Mouse (Mus musculus) retina, embryonic 14.5 days (tissue): ENCODE data around the gene Tmtc1.

Experiments used
- DNase-seq: peaks from one replicate; pipeline ENCODE4 v3.0.0-alpha.2; 2015; ENCODE audit warnings: low spot score

Gene Tmtc1

DNA sequence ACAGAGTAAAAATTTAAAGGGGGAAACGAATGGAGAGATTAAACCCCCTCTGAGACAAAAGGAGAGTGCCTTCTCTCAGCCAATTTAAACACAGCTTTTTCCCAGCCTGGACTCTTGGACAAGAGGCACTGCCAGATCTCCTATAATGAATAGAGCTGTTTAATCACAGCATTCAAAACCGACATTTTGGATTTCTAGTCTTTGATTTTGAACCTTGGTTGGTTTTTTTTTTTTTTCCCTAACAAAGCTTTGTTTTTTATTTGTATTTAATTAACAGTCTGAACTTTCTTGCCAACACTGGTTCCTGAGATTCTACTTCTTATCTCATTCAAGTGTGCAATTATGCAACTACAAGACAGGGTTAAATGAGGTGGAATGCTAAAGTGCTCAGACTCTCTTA lies 133.2 kb downstream of the Tmtc1 start:
- DNase-seq: no peak

DNA sequence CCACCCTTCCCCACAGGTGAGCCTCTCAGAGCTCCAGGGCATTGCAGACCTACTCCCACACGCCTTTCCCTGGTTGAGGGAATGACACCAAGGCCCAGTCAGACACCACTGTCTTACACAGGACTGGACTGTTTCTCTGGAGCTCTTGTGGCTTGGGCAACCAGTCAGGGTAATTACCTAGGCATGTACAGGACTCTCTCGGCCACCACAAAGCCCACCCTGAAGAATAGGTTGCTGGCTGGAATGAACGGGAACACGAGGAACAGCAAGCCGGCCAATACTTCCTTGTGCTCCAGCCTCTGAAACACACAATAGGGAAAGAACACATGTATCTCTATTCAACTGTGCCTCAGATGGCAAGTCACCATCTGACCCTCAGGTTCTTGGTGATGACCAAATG lies 138.4 kb downstream of the Tmtc1 start:
- DNase-seq: no peak

DNA sequence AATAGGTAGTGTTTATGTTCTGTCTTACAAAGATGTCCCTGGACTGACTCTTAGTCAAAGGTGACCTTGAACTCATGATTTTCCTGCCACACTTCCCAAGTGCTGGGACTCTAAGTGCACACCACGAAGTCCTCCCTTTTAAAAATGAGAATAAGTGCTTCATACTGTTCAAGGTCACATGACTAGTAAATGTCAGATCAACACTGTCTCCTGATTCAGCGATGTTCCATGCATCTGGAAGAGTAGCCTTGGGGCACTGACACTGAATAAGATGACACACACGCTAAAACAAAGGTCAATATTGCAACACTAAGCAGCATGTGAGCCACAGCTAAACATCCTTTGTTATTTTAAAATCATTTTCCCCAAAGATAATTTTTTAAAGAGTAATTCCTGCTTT lies 139.0 kb downstream of the Tmtc1 start:
- no peak for DNase-seq

DNA sequence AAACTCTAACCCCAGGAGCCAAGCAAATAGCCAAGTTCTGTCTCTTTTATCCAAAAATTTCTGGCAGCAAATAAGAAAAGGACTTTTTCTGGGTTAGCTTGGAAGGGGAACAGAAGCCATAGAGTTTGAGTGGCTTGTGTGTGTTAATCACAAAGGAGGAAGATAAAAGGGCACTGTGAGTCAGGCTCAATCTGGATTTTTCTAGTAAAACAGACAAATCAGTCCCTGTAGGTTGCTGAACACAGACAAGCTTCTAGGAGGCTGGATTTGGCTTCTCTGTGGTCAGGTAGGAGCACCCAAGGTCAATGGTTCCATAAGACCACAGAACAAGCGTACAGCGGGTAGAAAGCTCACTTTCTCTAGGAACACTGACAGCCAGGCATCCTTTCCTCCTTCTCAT lies 141.9 kb downstream of the Tmtc1 start:
- DNase-seq: no peak

DNA sequence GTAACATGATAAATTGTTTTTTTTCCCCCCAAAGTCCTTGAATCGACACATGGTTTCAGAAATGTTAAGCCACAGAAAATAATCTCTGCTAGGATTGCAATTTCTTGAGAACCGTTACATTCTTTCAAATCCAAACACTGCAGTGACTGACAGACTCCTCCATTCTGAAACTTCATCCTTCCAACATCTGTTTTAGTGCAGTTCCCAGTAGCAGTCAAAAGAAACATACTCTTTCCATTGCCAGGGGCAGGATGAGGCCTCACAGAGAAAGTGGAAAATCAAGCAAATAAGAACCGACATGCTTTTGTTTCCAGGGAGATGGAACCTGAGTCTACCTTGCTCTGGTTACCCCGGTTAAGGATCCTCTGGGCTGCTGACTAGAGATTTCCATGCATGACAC lies 147.1 kb downstream of the Tmtc1 start:
- no peak for DNase-seq

DNA sequence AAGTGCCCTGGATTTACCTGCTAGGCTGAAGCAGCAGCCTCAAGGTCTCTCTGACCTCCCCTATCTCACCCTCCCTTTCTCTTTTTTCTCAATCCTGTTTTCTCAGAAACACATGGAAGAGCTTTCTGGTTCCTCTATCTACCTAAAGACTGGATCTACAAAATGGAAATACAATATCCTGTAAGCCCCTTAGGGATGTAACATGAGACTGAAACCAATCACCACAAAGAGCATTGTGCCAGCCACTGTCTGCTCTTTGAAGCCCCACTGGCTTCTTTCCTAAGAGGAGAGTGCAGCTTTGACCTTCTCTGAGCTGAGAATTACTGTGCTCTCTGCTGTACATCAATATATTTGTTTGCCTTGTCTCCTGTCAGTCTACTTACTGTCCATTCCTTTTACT lies 147.8 kb downstream of the Tmtc1 start:
- no peak for DNase-seq

DNA sequence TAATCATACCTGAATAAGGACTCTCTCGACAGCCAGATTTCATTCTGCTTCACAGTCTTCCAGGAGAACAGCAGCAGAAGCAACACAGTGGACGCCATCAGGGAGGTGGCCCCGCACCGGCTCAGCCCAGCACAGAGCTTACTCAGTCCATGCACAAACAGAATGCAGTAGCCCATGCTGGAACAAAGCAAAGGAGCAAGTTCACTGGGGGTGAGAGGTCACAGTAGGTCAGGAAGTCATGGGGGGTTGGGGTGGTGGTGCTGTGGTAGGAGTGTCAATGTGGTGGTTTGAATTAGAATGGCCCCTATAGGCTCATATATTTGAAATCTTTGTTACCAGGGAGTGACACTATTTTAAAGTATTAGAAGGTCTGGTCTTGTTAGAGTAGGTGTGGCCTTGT lies 149.7 kb downstream of the Tmtc1 start:
- no peak for DNase-seq

DNA sequence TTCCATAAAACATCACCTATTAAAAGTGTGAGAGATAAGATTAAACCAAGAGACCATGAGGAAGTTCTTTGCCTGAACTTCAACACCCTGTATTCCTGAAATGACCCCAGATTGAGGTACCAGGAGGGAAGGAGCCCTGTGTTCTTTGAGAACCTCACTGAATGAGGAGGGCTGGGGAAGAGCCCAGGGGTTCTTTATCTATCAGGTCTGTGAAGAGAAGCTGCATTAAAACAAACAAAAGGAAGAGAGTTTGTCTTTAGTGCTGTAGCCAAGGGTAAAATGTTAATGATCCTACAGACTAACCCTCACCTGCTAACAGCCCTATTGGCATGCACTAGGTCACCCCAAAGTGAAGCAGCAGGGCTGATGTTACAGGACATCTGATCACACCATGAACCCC lies 153.3 kb downstream of the Tmtc1 start:
- DNase-seq: no peak

DNA sequence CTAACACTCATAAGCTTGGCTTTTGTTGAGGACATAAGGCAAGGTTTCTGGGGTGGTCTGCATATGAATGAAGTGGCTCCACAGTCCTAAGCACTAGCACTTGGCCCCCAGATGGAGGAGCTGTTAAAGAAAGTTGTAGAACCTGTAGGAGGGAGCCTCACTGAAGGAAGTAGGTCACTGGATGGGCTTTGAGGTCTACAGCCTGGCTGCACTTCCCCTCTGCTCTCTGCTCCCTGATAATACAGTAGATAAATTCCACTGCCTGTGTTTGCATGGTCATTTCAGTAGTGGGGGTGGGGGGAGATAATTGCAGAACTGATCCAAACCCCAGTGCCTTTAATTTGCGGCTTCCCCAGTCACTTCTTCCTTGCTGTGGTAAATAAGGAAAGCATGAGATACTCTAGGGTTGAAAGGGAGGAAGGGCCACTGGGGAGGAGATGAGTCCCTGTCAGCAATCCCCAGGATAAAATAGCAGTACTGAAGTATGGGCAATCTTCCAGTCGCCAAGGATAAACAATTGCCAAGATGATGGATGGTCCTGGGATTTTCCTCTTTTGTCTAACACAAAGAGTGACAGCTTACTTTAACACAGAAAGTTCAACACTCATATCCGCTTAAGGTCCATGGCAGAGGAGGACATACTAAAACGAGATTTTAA lies 160.8 kb downstream of the Tmtc1 start:
- DNase-seq: no peak

DNA sequence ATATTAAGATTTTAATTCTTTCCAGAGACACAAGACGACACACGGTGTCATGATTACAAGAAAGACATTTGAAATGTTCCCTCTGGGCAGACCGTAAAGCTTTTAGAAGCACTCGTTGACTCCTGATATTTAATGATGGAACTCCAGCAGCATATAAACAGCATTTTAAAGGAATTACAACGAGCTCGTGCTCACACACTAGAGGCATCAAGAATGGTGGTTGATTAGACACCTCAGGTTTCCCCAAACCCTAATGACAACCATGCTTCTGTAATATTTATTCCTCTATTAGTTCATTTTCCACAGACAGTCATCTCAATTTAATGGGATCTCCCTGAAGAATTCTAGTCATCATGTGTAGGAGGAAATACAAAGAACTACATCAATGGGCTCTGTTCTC lies 164.9 kb downstream of the Tmtc1 start:
- DNase-seq: no peak

DNA sequence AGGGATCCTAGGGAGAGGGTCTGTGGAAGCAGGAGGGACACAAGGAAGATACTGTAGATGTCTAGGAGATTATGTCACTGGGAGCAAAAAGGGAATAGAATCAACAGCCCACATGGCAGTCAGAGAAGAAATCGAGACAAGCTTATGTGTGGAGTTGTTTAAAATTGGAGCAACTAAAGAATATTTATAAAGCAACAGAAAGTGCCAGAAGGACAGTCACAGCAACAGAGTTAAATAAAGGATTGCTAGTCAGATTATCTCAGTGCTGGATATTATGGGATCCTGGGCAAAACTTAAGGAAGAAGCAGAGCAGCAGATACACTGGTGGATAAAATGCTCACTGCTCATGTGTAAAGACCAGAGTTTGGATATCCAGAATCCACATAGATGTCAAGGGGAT lies 167.8 kb downstream of the Tmtc1 start:
- no peak for DNase-seq

DNA sequence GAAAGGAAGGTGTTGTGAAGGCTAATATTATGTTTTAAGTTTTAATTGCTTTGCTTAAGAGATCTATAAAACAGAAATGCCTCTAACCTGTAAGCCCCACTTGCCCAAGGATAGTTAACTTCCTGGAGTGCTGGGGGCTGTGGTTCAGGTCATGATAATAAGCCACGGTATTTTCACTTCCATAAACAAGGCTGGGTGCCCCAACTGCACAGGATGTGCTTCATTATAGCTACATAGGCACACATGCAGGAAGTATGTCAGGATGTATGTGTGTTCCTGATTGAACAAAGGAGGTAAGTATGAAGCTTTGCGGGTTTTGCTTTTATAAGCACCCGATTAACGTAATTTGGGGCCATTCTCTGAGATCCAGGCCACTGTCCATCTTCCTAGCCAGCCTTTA lies 169.1 kb downstream of the Tmtc1 start:
- DNase-seq: no peak

DNA sequence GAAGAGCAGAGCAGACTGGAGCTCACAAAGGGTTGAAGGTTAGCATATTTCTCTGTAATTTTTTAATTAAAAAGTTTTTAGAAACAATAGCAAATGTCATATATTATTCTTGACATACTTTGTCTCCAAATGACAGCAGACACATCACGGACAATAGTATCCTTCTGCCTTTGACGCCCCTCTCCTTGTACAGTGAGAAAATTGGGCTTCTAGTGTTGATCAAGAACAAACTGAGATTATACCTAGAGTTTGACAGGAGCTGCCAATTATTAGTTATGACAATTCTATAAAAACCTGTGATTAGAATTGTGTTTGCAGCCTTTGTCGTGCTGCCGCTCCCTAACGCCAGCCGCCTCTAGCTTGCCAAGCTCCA lies 183.5 kb downstream of the Tmtc1 start:
- DNase-seq: no peak

DNA sequence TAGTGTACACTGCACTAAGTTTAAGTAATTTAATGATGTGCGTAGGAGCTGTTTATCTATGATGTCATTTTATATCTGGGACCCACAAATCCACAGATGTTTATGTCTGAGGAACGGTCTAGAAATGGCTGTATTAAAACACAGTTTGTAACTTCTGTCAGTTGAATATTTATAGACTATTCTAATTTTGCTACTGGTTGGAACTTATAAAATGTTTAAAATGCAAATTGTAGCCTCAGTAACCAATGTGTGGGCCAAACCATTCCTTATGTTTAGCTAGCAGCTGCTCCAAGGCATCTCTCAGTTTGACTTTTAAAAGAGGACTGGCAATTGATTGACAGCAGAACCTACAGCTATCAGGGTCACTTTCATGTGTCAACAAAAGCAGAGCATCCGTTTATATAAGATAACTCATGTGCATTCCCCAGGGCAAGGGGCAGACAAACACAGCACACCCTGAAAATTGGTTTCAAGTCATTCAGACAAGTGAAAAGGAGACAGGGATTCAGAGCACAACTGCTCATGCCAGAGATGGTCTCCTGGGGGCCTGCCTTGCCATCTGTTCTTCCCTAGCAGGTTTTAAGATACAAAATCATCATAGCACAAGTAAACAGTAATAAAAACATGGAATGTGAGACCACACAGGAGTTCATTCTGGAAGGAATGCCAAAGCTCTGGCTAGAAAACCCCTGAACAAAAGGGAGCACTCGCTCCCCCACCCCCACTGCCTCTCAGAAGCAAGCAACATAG lies 184.0 kb downstream of the Tmtc1 start:
- DNase-seq: peak; percentile 36

DNA sequence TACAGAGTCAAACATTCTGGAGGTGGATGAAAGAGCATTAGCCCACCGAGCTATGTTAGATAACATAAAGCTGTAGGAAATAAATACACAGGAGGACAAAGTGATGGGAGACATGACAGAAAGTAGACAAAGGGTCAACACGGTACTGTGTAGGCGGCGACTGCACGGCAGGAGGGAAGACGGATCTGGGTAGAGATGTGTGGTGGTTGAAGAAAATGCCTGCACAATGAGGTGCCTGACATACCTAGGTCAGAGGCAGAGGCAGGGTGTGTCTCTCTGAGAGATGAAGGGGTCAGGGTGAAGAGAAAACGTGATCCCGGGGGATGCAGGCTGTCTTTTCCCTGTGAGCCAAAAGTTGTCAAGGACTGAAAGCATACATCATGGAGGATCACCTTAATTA lies 185.1 kb downstream of the Tmtc1 start:
- no peak for DNase-seq

DNA sequence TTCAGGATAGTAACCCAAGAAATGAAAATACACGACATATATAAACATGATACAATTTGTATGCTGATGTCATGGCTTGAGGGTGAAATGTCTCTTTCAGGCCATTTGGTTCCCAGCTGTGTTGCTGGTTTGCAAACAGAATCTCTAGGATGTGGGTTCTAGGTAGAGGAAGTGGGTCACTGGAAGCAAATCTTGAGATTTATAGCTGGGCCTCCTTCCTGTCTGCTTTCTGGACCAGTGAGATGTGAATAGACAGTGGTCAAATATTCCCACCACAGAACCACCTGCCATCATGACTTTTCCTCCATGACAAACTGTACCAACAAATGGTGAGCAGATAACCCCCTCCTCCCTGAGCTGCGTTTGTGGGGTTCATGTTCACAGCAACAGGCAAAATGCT lies 186.4 kb downstream of the Tmtc1 start:
- DNase-seq: no peak

DNA sequence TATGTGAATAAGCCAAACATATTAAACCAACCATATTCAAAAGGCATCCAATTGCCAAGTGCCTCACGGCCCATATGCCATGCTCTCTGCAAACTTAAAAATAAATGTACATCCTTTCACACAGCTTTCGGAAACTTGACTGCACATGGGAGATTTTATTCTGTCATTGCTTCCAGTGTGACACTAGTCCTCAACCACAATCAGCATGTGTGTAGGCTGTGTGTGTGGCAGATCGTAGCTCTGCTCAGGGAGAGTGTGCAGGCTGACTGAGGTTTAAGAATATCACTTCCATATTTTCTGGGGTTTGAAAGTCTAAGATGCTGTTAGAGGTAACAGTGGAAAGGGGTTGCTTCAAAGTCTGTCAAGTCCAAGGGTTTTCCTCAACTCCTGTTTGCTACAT lies 188.1 kb downstream of the Tmtc1 start:
- DNase-seq: no peak

DNA sequence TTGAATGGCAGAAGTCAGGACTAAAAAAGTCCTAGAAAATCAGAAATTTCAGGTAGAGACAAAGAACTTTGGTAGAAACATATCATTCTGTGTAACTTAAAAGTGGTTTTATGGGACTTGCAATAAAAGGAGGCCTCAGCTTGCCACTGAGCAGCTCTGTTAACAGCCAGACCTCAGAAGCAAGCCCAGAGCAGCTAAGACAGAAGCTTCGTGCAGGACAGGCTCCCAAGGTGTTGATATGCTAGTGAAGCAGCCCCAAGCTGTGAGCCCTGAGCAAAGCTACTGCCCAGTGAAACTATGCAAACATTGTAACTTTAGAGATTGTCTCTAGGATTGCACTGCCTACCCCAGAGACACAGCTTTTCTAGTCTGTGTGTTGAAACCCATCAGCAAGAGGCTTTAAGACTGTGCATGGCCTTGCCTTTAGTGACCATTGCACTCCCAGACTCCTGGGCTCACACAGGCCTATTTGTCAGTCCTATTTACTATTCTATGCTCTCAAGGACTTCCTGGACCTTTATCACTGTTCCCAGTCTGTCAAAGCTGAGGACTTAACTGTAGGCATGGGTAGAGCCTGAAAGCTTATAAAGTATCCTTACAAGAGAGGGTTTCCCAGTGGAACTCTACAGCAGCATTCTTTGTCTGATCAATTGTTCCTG lies 188.7 kb downstream of the Tmtc1 start:
- DNase-seq: no peak

DNA sequence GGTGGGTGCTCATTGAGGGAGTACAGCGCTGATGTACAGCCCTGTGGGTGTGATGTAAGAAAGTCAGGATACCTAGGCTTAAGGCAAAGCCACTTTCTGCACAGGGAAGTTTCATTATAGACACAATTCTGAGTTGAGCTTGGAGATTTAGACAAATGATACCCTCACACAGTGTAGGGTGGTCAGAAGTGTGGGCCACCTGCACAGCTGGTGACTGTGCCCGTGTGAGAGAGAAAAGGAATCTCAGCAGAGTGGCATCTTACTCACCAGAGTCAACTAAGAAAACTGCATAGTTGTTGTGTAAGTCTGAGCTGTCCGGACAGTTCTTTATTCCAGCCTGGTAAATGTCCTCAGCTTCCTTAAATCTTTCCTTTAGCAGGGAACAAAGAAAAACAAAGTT lies 195.0 kb downstream of the Tmtc1 start:
- DNase-seq: no peak

DNA sequence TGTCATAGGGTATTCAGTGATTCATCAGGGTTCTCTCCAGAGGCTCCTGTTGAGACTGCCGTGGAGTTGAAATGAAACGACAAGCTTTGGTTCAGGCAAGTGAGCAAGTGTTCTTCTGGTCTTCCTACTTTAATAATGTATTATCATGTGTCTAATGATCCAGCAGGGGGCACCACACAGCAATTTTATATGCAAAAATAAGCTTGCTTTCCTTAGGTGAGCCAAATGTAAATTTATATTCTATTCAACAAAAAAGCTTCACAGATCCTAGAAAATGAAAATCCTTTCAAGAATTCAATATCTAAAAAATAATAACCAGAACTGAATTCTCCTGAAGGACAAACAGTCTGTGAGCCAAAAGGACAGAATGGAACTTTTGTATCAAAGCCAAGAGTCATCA lies 195.6 kb downstream of the Tmtc1 start:
- DNase-seq: peak; percentile 78

DNA sequence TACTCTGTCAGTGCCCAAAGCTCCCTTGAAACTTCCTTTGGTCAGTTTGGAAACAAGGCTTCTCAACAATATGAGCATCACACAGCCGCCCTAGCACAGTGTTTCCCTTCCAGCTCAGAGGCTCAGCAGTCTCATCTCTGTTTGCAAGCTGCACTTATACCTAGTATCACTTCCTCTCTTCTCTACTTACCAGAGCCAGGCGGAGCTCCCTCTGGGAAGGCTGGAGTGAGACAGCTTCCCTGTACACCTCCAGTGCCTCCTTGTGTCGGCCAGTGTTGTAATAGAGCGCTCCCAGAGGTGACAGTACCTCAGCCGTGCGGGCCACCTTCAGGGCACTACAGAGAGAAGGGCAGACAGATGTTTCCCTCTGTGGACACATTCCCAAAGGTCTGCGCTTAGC lies 197.6 kb downstream of the Tmtc1 start:
- DNase-seq: no peak

DNA sequence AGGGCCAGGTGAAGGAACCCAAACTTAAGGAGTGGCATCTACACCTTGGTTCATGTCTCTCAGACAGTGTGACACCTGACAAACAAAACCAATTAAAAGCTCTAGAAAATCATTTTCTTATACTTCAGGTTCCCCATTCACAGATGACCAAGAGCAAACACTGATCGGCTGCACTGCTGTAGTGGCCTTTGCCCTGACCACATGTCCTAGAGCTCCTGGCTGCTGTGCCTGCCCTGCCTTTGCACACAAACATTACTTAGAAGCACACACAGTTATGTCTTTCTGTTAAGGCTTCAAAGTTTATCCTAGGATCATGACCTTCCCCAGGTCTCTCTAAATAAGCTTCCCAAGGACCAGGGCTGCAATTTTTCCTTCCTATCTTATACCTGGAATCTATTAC lies 199.4 kb downstream of the Tmtc1 start:
- DNase-seq: no peak

DNA sequence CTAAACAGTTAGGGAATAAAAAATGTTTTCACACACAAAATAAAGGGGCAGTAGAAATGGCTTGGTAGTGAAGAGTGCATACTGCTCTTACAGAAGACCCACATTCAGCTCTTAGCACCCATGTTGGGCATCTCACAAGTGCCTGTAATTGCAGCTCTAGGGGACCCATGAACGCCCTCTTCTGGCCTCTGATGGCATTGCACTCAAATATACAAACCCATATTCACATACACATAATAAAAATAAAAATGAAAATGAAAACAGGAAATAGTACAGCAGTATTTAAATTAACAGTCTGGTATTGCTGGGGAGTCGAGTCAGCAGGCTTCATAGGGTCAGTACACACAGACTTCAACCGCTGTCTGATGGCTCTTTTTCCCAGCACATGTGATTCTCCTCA lies 201.9 kb downstream of the Tmtc1 start:
- no peak for DNase-seq

DNA sequence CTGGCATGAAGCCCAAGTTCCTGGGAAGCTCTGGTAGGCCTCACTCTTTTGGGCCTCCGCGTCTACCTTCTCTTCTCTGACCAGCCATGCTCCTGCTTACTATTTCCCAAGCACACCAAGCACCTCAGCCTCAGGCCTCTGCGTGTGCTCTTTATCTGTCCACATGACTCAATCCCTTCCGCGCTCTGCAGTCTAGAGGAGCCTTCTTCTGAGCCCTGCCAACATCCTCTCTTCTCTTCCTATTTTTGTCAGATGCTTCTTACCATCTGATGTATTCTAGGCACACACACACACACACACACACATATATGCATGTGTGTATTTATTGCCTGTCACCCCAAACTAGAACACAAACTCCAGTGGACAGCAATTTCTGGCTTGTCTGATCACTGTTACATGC lies 202.5 kb downstream of the Tmtc1 start:
- DNase-seq: no peak
